Mouse (Mus musculus) liver, embryonic 16.5 days (tissue): ENCODE results near the gene Dnmt3b. TPM values are rescaled to one million over a fixed set of nuclear protein-coding genes. Genes with fewer than 3 reads are reported as not detected.

Experiments
- ATAC-seq: fragments of 200-750 bp; cut with Nextera tagmentation; 2 replicates; pipeline ENCODE4 v1.8.0; 2017; ENCODE audit warnings: low read depth, mild to moderate bottlenecking, moderate number of reproducible peaks, moderate library complexity
- H3K27ac ChIP-seq: fragments of 300-500 bp; sonication (generic); 2 replicates; pipeline ENCODE4 v1.5.1; 2014; ENCODE audit warnings: mild to moderate bottlenecking, low read length
- H3K27me3 ChIP-seq: fragments of 300-500 bp; sonication (generic); 2 replicates; pipeline ENCODE4 v1.6.1; 2014; ENCODE audit warnings: low read depth, low read length, mixed read lengths; ENCODE audit not compliant: control insufficient read depth, insufficient read depth
- H3K36me3 ChIP-seq: fragments of 300-500 bp; sonication (generic); 2 replicates; pipeline ENCODE4 v1.6.1; 2014; ENCODE audit warnings: mild to moderate bottlenecking; ENCODE audit not compliant: control insufficient read depth, insufficient read depth
- H3K4me1 ChIP-seq: fragments of 300-500 bp; sonication (generic); 2 replicates; pipeline ENCODE4 v1.6.1; 2014; ENCODE audit warnings: low read depth, low read length, mixed read lengths; ENCODE audit not compliant: control insufficient read depth
- H3K4me2 ChIP-seq: fragments of 300-500 bp; sonication (generic); 2 replicates; pipeline ENCODE4 v1.6.1; 2014; ENCODE audit warnings: low read depth, low read length, mixed read lengths
- H3K4me3 ChIP-seq: fragments of 300-500 bp; sonication (generic); 2 replicates; pipeline ENCODE4 v1.5.1; 2014; ENCODE audit warnings: low read depth, mild to moderate bottlenecking, low read length
- H3K9ac ChIP-seq: fragments of 300-500 bp; sonication (generic); 2 replicates; pipeline ENCODE4 v1.6.1; 2014; ENCODE audit warnings: low read depth, low read length
- H3K9me3 ChIP-seq: fragments of 300-500 bp; sonication (generic); replicated peaks from 2 replicates; pipeline ENCODE4 v1.6.1; 2016; ENCODE audit warnings: low read length; ENCODE audit not compliant: control insufficient read depth
- WGBS: fragments of 180-500 bp; shearing (Covaris S2); extraction: QIAGEN DNeasy Blood & Tissue Kit; methylation state at CpG from one replicate; pipeline ENCODE4 v1.1.7; 2014; ENCODE audit not compliant: insufficient replicate concordance; 5-methylcytosine and 5-hydroxymethylcytosine counted together
- polyA plus RNA-seq: library from polyadenylated mRNA; unstranded; fragments of >200 nt; fragmentation: Nextera tagmentation; extraction: Ambion mirVana; gene quantifications from 2 replicates; pipeline ENCODE4 v1.2.1, GENCODE M21; 2015

The Dnmt3b gene
- polyA plus RNA-seq, 1 experiment from 2014 or later: 3.3 TPM

GRCm38 (mm10) chr2:153631976-153632870 is 17.0 kb upstream of the Dnmt3b start, which contains the start of gene Commd7:
Commd7 (minus strand) TSS chr2:153632781.
- Histone ChIP-seq H3K9ac (peak within 1 kb of the TSS; percentile 84), H3K4me2 (peak within 1 kb of the TSS; percentile 87), H3K4me3 (peak within 1 kb of the TSS; percentile 70), H3K27me3 (no peaks in the 10 kb centered on the region), H3K4me1 (peaks cover 16% of the 10 kb centered on the region), H3K36me3 (peaks cover 5% of the 10 kb centered on the region; the same call in 1 of the 2 replicates), H3K9me3 (no peaks in the 10 kb centered on the region), H3K27ac (peak within 1 kb of the TSS; percentile 70)
- 2% methylated on average over 53 of the region's 53 CpGs for whole genome bisulfite sequencing
- ATAC-seq: peak; percentile 82

- Histone ChIP-seq H3K4me2 (peak overlapping the region; percentile 87), H3K9me3 (no peaks in the 10 kb centered on the region), H3K4me1 (peaks cover 16% of the 10 kb centered on the region), H3K9ac (peak overlapping the region; percentile 84), H3K4me3 (peak overlapping the region; percentile 70), H3K27me3 (no peaks in the 10 kb centered on the region), H3K27ac (peak overlapping the region; percentile 70), H3K36me3 (peaks cover under 1% of the 10 kb centered on the region; the same call in 1 of the 2 replicates)
- 8% methylated on average over 2 of the region's 2 CpGs for WGBS
- ATAC-seq: peak; percentile 10; the same call in 1 of the 2 replicates
Observed at GRCm38 (mm10) chr2:153632871-153633226, 16.4 kb upstream of the Dnmt3b start.

- no peak for ATAC-seq
- no peak overlapping the region for H3K27ac ChIP-seq
- H3K9me3 ChIP-seq: no peaks in the 10 kb centered on the region
- H3K4me1 ChIP-seq: peaks cover 16% of the 10 kb centered on the region
- H3K27me3 ChIP-seq: no peaks in the 10 kb centered on the region
- 76% methylated on average over 5 of the region's 5 CpGs for WGBS
- no peak overlapping the region for H3K9ac ChIP-seq
- no peaks in the 10 kb centered on the region for H3K36me3 ChIP-seq
- peak overlapping the region; percentile 87 for H3K4me2 ChIP-seq
- H3K4me3 ChIP-seq: no peak overlapping the region
Observed at GRCm38 (mm10) chr2:153633259-153633658, 16.0 kb upstream of the Dnmt3b start.

DNA sequence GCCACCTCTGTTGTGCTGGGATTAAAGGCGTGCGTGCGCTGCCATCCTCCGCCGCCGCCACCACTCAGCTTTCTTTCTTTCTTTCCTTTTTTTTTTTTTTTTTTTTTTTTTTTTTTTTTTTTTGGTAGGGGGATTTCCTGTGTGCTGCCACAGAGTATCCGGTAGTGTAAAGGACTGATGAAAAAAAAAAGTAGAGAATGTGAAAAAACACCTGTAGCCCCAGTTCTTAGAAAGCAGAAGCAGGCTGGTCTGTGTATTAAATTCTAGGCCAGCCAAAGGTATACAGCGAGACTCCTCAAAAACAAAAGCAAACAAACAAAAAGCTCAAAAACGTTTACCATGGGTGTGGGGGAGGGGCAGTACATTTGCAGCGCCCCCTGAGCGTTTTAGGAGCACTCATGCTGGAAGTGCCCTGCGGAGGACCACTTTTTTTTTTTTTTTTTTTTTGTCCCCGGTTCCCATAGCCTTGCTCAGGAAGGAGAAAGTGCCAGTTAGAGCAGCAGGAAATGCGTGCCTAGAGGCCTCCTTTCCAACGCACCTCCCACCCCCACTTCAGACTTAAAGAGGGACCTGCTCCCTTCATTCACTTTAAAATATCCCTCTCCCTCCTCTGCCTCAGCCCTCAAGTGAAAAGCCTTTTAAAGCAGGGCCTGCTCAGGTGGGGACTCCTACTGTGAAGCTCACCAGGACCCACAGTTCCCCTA is 10.1 kb upstream of the Dnmt3b start:
- Histone ChIP-seq H3K9me3 (no peaks in the 10 kb centered on the region), H3K36me3 (no peaks in the 10 kb centered on the region), H3K4me2 (no peak overlapping the region), H3K27me3 (no peaks in the 10 kb centered on the region; the same call in 1 of the 2 replicates), H3K4me3 (no peak overlapping the region), H3K27ac (no peak overlapping the region), H3K9ac (no peak overlapping the region), H3K4me1 (no peaks in the 10 kb centered on the region)
- ATAC-seq: no peak
- 24% methylated on average over 15 of the region's 15 CpGs for WGBS

DNA sequence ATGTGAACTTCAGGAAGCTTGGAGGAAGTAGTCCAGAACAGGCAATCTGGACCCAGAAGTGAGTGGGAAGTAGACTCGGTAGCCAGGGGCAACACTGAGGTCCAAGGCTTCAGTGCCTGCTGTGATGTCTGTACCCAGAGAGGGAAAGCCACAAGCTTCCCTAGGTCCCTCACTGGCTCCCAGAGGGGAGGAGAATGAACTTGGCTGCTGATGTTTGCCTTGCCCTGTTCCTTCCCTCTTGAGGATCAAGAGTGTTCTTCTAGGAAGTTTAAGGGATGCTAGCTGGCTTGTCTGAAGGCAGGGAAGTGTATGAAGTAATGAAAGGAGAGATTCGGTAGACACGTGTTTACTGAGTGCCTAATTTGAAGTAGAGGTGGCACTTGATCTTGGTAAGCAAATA is 6.8 kb upstream of the Dnmt3b start:
- WGBS: 23% methylated on average over 3 of the region's 3 CpGs
- Histone ChIP-seq H3K4me2 (no peak overlapping the region), H3K27ac (no peak overlapping the region), H3K27me3 (no peaks in the 10 kb centered on the region; the same call in 1 of the 2 replicates), H3K4me1 (no peaks in the 10 kb centered on the region), H3K9me3 (no peaks in the 10 kb centered on the region), H3K9ac (no peak overlapping the region), H3K4me3 (no peak overlapping the region), H3K36me3 (no peaks in the 10 kb centered on the region)
- no peak for ATAC-seq

- no peak for ATAC-seq
- H3K4me2 ChIP-seq: no peak overlapping the region
- no peaks in the 10 kb centered on the region for H3K36me3 ChIP-seq
- no peaks in the 10 kb centered on the region for H3K4me1 ChIP-seq
- H3K9ac ChIP-seq: no peak overlapping the region
- H3K27ac ChIP-seq: no peak overlapping the region
- 58% methylated on average over 6 of the region's 6 CpGs for WGBS
- H3K9me3 ChIP-seq: no peaks in the 10 kb centered on the region
- no peak overlapping the region for H3K4me3 ChIP-seq
- H3K27me3 ChIP-seq: no peaks in the 10 kb centered on the region; the same call in 1 of the 2 replicates
Observed at GRCm38 (mm10) chr2:153642999-153643398, 6.3 kb upstream of the Dnmt3b start.

- H3K36me3 ChIP-seq: no peaks in the 10 kb centered on the region
- H3K27me3 ChIP-seq: peaks cover 15% of the 10 kb centered on the region
- 22% methylated on average over 14 of the region's 14 CpGs for WGBS
- H3K9ac ChIP-seq: peak overlapping the region; percentile 64
- peak overlapping the region; percentile 74 for H3K4me3 ChIP-seq
- peak overlapping the region; percentile 90 for H3K4me2 ChIP-seq
- 0 out of 2 replicates have a peak, but pooled peaks have one; percentile 2 for ATAC-seq
- H3K4me1 ChIP-seq: peaks cover 4% of the 10 kb centered on the region
- no peak overlapping the region for H3K27ac ChIP-seq
- no peaks in the 10 kb centered on the region for H3K9me3 ChIP-seq
Observed at GRCm38 (mm10) chr2:153648773-153649297, 415 bp upstream of the Dnmt3b start.

DNA sequence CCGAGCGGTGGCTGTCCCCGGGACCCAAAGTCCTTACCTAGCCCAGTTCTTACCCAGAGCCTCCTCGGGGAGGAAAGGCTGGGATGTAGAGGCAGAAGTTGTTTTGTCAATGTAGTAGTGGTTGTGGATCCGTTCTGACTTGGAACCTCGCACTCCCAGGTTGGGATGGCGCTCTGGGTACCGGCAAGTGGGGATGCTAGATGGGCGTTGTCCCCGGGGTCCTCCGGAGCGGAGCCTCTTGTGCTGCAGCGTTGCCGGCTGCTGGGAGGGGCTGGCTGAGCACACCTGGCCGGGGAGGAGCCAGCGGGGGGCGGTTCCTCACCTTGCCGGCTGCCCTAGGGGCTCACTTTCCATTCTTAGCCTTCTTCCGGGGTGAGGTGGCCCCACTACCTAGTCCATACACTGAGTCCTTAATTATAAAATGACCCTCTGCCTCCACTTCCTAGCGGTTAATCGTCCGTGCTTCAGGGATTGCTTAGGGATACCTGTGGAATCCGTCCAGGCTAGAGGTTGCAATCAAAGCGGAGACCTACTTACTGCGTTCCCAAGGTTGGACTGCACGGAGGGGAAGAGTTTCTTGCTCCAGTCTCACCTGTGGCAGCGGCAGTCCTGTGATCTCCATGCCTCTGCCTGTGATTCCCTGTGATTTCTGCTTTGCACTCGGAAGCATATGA is 901 bp downstream of the Dnmt3b start:
- WGBS: 3% methylated on average over 28 of the region's 28 CpGs

More for the DNA sequence above, 901 bp downstream of the Dnmt3b start:
- Histone ChIP-seq H3K4me1 (peaks cover 4% of the 10 kb centered on the region), H3K9ac (peak overlapping the region; percentile 64), H3K27me3 (peaks cover 15% of the 10 kb centered on the region), H3K36me3 (no peaks in the 10 kb centered on the region), H3K4me3 (peak overlapping the region; percentile 74), H3K27ac (no peak overlapping the region), H3K4me2 (peak overlapping the region; percentile 90), H3K9me3 (no peaks in the 10 kb centered on the region)
- no peak for ATAC-seq
